Mouse (Mus musculus) lung, embryonic 16.5 days (tissue): ENCODE measurements at regions not wholly inside any gene's neighbourhood (a gene's known extent, or its start where the extent isn't known, plus 50 kb on each side); places are given as distances from the start of the nearest gene placed in this dataset.
A peak's percentile ranks its signal among the peaks of the same experiment; 100 is the strongest.

ENCODE experiments used
- ATAC-seq: fragments of 200-750 bp; cut with Nextera tagmentation; 2 replicates; pipeline ENCODE4 v1.8.0; 2017; ENCODE audit warnings: low read depth, mild to moderate bottlenecking, moderate library complexity
- H3K27ac ChIP-seq: fragments of 300-500 bp; sonication (generic); 2 replicates; pipeline ENCODE4 v1.5.1; 2014; ENCODE audit warnings: mild to moderate bottlenecking, control low read depth, low read length
- H3K27me3 ChIP-seq: fragments of 300-500 bp; sonication (generic); 2 replicates; pipeline ENCODE4 v1.6.1; 2014; ENCODE audit warnings: low read depth, low read length, mixed read lengths; ENCODE audit not compliant: control insufficient read depth, insufficient read depth
- H3K36me3 ChIP-seq: fragments of 300-500 bp; sonication (generic); 2 replicates; pipeline ENCODE4 v1.6.1; 2014; ENCODE audit warnings: low read length; ENCODE audit not compliant: control insufficient read depth, insufficient read depth
- H3K4me1 ChIP-seq: fragments of 300-500 bp; sonication (generic); replicated peaks from 2 replicates; pipeline ENCODE4 v1.6.1; 2014; ENCODE audit warnings: low read length, mixed read lengths; ENCODE audit not compliant: control insufficient read depth, insufficient read depth
- H3K4me2 ChIP-seq: fragments of 300-500 bp; sonication (generic); 2 replicates; pipeline ENCODE4 v1.6.1; 2014; ENCODE audit warnings: low read depth, low read length, control low read depth
- H3K4me3 ChIP-seq: fragments of 300-500 bp; sonication (generic); 2 replicates; pipeline ENCODE4 v1.5.1; 2014; ENCODE audit warnings: mild to moderate bottlenecking, low read length, control low read depth
- H3K9ac ChIP-seq: fragments of 300-500 bp; sonication (generic); 2 replicates; pipeline ENCODE4 v1.6.1; 2014; ENCODE audit warnings: low read length, control low read depth
- H3K9me3 ChIP-seq: fragments of 300-500 bp; sonication (generic); 2 replicates; pipeline ENCODE4 v1.6.1; 2016; ENCODE audit warnings: low read length; ENCODE audit not compliant: control insufficient read depth
- WGBS: fragments of 180-500 bp; shearing (Covaris S2); extraction: QIAGEN DNeasy Blood & Tissue Kit; methylation state at CpG from one replicate; pipeline ENCODE4 v1.1.7; 2014; 5-methylcytosine and 5-hydroxymethylcytosine counted together

- Histone ChIP-seq H3K36me3 (no peaks in the 10 kb centered on the region), H3K9me3 (no peaks in the 10 kb centered on the region), H3K4me3 (no peak overlapping the region), H3K27ac (no peak overlapping the region), H3K9ac (no peak overlapping the region), H3K4me1 (no peaks in the 10 kb centered on the region), H3K4me2 (no peak overlapping the region), H3K27me3 (no peaks in the 10 kb centered on the region)
- no peak for ATAC-seq
- WGBS = 95% methylated on average over 1 of the region's 1 CpGs
Measured at GRCm38 (mm10) chr15:67471283-67471682, 970.6 kb upstream of the Lrrc6 start.

GRCm38 (mm10) chr15:67470036-67470435, 969.3 kb upstream of the Lrrc6 start:
- no peaks in the 10 kb centered on the region for H3K27me3 ChIP-seq
- H3K4me3 ChIP-seq = no peak overlapping the region
- no peaks in the 10 kb centered on the region for H3K4me1 ChIP-seq
- H3K27ac ChIP-seq = no peak overlapping the region
- H3K4me2 ChIP-seq = no peak overlapping the region
- H3K9ac ChIP-seq = no peak overlapping the region
- H3K36me3 ChIP-seq = no peaks in the 10 kb centered on the region
- H3K9me3 ChIP-seq = no peaks in the 10 kb centered on the region
- no peak for ATAC-seq

GRCm38 (mm10) chr15:67467404-67468345, 967.0 kb upstream of the Lrrc6 start:
- H3K36me3 ChIP-seq = no peaks in the 10 kb centered on the region
- 37% methylated on average over 4 of the region's 4 CpGs for WGBS
- no peaks in the 10 kb centered on the region for H3K9me3 ChIP-seq
- H3K4me1 ChIP-seq = no peaks in the 10 kb centered on the region
- H3K27ac ChIP-seq = no peak overlapping the region
- no peak for ATAC-seq
- no peak overlapping the region for H3K4me3 ChIP-seq
- no peak overlapping the region for H3K9ac ChIP-seq
- H3K27me3 ChIP-seq = no peaks in the 10 kb centered on the region
- H3K4me2 ChIP-seq = no peak overlapping the region

GRCm38 (mm10) chr15:67462863-67463262, 962.2 kb upstream of the Lrrc6 start:
- Histone ChIP-seq H3K9me3 (no peaks in the 10 kb centered on the region), H3K36me3 (no peaks in the 10 kb centered on the region), H3K27me3 (no peaks in the 10 kb centered on the region), H3K9ac (no peak overlapping the region), H3K4me3 (no peak overlapping the region), H3K4me2 (no peak overlapping the region), H3K4me1 (no peaks in the 10 kb centered on the region), H3K27ac (no peak overlapping the region)
- ATAC-seq = no peak
- WGBS = 86% methylated on average over 3 of the region's 3 CpGs

- Histone ChIP-seq H3K27ac (no peak overlapping the region), H3K4me1 (no peaks in the 10 kb centered on the region), H3K27me3 (no peaks in the 10 kb centered on the region), H3K9ac (no peak overlapping the region), H3K9me3 (no peaks in the 10 kb centered on the region), H3K36me3 (no peaks in the 10 kb centered on the region), H3K4me2 (no peak overlapping the region), H3K4me3 (no peak overlapping the region)
- no peak for ATAC-seq
- WGBS = 27% methylated on average over 1 of the region's 1 CpGs
Measured at GRCm38 (mm10) chr15:67460384-67460783, 959.7 kb upstream of the Lrrc6 start.

GRCm38 (mm10) chr15:67434284-67434683, 933.6 kb upstream of the Lrrc6 start:
- no peak overlapping the region for H3K4me3 ChIP-seq
- no peaks in the 10 kb centered on the region for H3K4me1 ChIP-seq
- no peaks in the 10 kb centered on the region for H3K27me3 ChIP-seq
- no peak overlapping the region for H3K27ac ChIP-seq
- ATAC-seq = peak; percentile 49; the same call in 1 of the 2 replicates
- H3K4me2 ChIP-seq = no peak overlapping the region
- no peaks in the 10 kb centered on the region for H3K9me3 ChIP-seq
- WGBS = 18% methylated on average over 2 of the region's 2 CpGs
- H3K9ac ChIP-seq = no peak overlapping the region
- no peaks in the 10 kb centered on the region for H3K36me3 ChIP-seq

GRCm38 (mm10) chr15:67423922-67424321, 923.2 kb upstream of the Lrrc6 start:
- Histone ChIP-seq H3K9me3 (no peaks in the 10 kb centered on the region), H3K4me3 (no peak overlapping the region), H3K4me2 (no peak overlapping the region), H3K27me3 (no peaks in the 10 kb centered on the region), H3K4me1 (no peaks in the 10 kb centered on the region), H3K27ac (no peak overlapping the region), H3K36me3 (no peaks in the 10 kb centered on the region), H3K9ac (no peak overlapping the region)
- ATAC-seq = no peak
- 44% methylated on average over 3 of the region's 3 CpGs for WGBS

- Histone ChIP-seq H3K4me3 (no peak overlapping the region), H3K4me1 (no peaks in the 10 kb centered on the region), H3K4me2 (no peak overlapping the region), H3K9ac (no peak overlapping the region), H3K9me3 (no peaks in the 10 kb centered on the region), H3K36me3 (no peaks in the 10 kb centered on the region), H3K27me3 (no peaks in the 10 kb centered on the region), H3K27ac (no peak overlapping the region)
- no peak for ATAC-seq
- 63% methylated on average over 8 of the region's 8 CpGs for WGBS
Measured at GRCm38 (mm10) chr15:67422277-67422953, 921.7 kb upstream of the Lrrc6 start.

- Histone ChIP-seq H3K4me2 (no peak overlapping the region), H3K4me3 (no peak overlapping the region), H3K36me3 (no peaks in the 10 kb centered on the region), H3K27me3 (no peaks in the 10 kb centered on the region), H3K9me3 (no peaks in the 10 kb centered on the region), H3K27ac (no peak overlapping the region), H3K9ac (no peak overlapping the region), H3K4me1 (no peaks in the 10 kb centered on the region)
- 62% methylated on average over 6 of the region's 6 CpGs for WGBS
- ATAC-seq = no peak
Measured at GRCm38 (mm10) chr15:67420776-67421175, 920.1 kb upstream of the Lrrc6 start.
